In the genomic region with DNA sequence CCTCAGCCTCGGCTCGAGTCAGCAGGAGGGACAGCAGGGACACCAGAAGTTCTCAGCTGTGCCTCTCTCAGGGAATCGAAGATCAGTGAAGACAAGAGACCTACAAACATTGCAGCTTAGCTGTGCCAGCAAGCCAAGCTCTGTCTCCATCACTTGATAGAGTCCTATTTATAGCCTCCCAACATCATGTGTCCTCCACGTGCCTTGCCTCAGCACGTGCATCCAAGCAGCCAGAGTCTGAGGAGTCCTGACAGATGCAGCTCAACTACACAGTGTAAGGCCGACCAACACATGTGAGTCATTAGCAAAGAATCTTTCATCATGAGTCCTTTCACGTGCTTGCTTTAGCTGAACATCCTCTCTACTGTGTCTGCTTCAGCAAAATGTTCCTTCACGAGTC, we compare ENCODE assay signal across 12 mouse cellular contexts. TPM values are rescaled to one million over a fixed set of nuclear protein-coding genes. Genes with fewer than 3 reads are reported as not detected.
A peak's percentile ranks its signal among the peaks of the same experiment; 100 is the strongest.
DNase-seq lines count a peak whose midpoint lies in the region; ATAC-seq lines count a peak whose summit lies in the region.
"Had no signal": no experiment of that assay in that cellular context is flagged by ENCODE, and none has a peak within 500 bp of the region (broad histone marks: within the 10 kb centered on the region; RNA-seq: fewer than 3 reads in every experiment).

No protein-coding gene starts in this region.

- no peak overlapping the region for H3K4me3 ChIP-seq in heart, embryonic 15.5 days
- no peak overlapping the region for H3K4me3 ChIP-seq in hindbrain, embryonic 12.5 days
- no peak overlapping the region for H3K4me3 ChIP-seq in liver, embryonic 12.5 days
- H3K4me3 ChIP-seq: intestine, embryonic 15.5 days; midbrain, embryonic 10.5 days had no signal

- H3K27ac ChIP-seq in heart, embryonic 15.5 days = peak overlapping the region; percentile 90
- no peak overlapping the region for H3K27ac ChIP-seq in hindbrain, embryonic 12.5 days
- H3K27ac ChIP-seq in liver, embryonic 12.5 days = no peak overlapping the region
- H3K27ac ChIP-seq: intestine, embryonic 15.5 days; midbrain, embryonic 10.5 days had no signal

- 0 out of 2 replicates have a peak overlapping the region, but pooled peaks have one; percentile 26 for H3K9ac ChIP-seq in heart, embryonic 15.5 days
- H3K9ac ChIP-seq in hindbrain, embryonic 12.5 days = no peak overlapping the region
- H3K9ac ChIP-seq in liver, embryonic 12.5 days = no peak overlapping the region
- H3K9ac ChIP-seq: intestine, embryonic 15.5 days had no signal

- peaks cover 23% of the 10 kb centered on the region for H3K4me1 ChIP-seq in heart, embryonic 15.5 days (replicated peaks)
- peaks cover 12% of the 10 kb centered on the region for H3K4me1 ChIP-seq in hindbrain, embryonic 12.5 days
- H3K4me1 ChIP-seq in liver, embryonic 12.5 days = peaks cover 38% of the 10 kb centered on the region

- H3K9me3 ChIP-seq in heart, embryonic 15.5 days (replicated peaks) = no peaks in the 10 kb centered on the region
- H3K9me3 ChIP-seq in hindbrain, embryonic 12.5 days (replicated peaks) = no peaks in the 10 kb centered on the region
- H3K9me3 ChIP-seq in liver, embryonic 12.5 days (replicated peaks) = no peaks in the 10 kb centered on the region
- H3K9me3 ChIP-seq: intestine, embryonic 15.5 days; midbrain, embryonic 10.5 days had no signal

- no peaks in the 10 kb centered on the region for H3K27me3 ChIP-seq in heart, embryonic 15.5 days
- H3K27me3 ChIP-seq in hindbrain, embryonic 12.5 days = no peaks in the 10 kb centered on the region
- H3K27me3 ChIP-seq in liver, embryonic 12.5 days (replicated peaks) = no peaks in the 10 kb centered on the region
- H3K27me3 ChIP-seq: intestine, embryonic 15.5 days had no signal

- H3K4me2 ChIP-seq in heart, embryonic 15.5 days = peak overlapping the region; percentile 83
- no peak overlapping the region for H3K4me2 ChIP-seq in hindbrain, embryonic 12.5 days (replicated peaks)
- no peak overlapping the region for H3K4me2 ChIP-seq in liver, embryonic 12.5 days
- H3K4me2 ChIP-seq: intestine, embryonic 15.5 days had no signal

- WGBS in heart, embryonic 15.5 days = 44% methylated on average over 8 of the region's 8 CpGs
- WGBS in hindbrain, embryonic 12.5 days = 79% methylated on average over 8 of the region's 8 CpGs
- WGBS in liver, embryonic 12.5 days (ENCODE audit: insufficient replicate concordance) = 86% methylated on average over 8 of the region's 8 CpGs

- ATAC-seq in heart, embryonic 15.5 days (replicated peaks; ENCODE audit: insufficient number of reproducible peaks, insufficient read depth, low FRiP score, low read depth) = peak; percentile 72
- ATAC-seq in hindbrain, embryonic 12.5 days (ENCODE audit: low FRiP score) = no peak
- no peak for ATAC-seq in liver, embryonic 12.5 days
- ATAC-seq: intestine, embryonic 15.5 days had no signal

- 0 out of 2 replicates have a peak, but pooled peaks cover 12% of the 10 kb centered on the region for H3K36me3 ChIP-seq in heart, embryonic 15.5 days
- peaks cover 21% of the 10 kb centered on the region for H3K36me3 ChIP-seq in hindbrain, embryonic 12.5 days
- peaks cover 47% of the 10 kb centered on the region for H3K36me3 ChIP-seq in liver, embryonic 12.5 days

- peak; percentile 9 to 17 for DNase-seq in cerebellum, postnatal 25 days
- DNase-seq in cerebellum, adult 18-20 months = no peak
- DNase-seq in ovary, adult 18-20 months (ENCODE audit: low spot score) = peak; percentile 33
- no peak for DNase-seq in ovary, postnatal 36 days (ENCODE audit: low spot score)
- peak; percentile 43 for DNase-seq in skeletal muscle tissue, adult 2 months (ENCODE audit: low read depth, low spot score)
- DNase-seq: cerebellum, adult 9-10 months had no signal

RNA-seq across cellular contexts. Expression of a gene that starts 2.6 kb away (rescaled TPM):
- polyA plus RNA-seq in heart, embryonic 15.5 days (2015; fragmentation: Nextera tagmentation; extraction: Ambion mirVana) = 16.6 and 21.2 TPM in 2 replicates
- 25.5 and 30.6 TPM in 2 replicates for polyA plus RNA-seq in hindbrain, embryonic 12.5 days (2016; fragmentation: Nextera tagmentation; extraction: Ambion mirVana)
- polyA plus RNA-seq in liver, embryonic 12.5 days (2016; fragmentation: Nextera tagmentation; extraction: Ambion mirVana) = 10.6 and 11.4 TPM in 2 replicates

RNA-seq across cellular contexts. Expression of a gene that starts 7.6 kb away (rescaled TPM):
- 14.9 and 16.4 TPM in 2 replicates for polyA plus RNA-seq in heart, embryonic 15.5 days (2015; fragmentation: Nextera tagmentation; extraction: Ambion mirVana)
- polyA plus RNA-seq in hindbrain, embryonic 12.5 days (2016; fragmentation: Nextera tagmentation; extraction: Ambion mirVana) = 23.1 and 25.3 TPM in 2 replicates
- polyA plus RNA-seq in liver, embryonic 12.5 days (2016; fragmentation: Nextera tagmentation; extraction: Ambion mirVana) = 18.4 TPM in 2 replicates

RNA-seq across cellular contexts. Expression of a gene that starts 25.7 kb away (rescaled TPM):
- not detected in 2 replicates for polyA plus RNA-seq in heart, embryonic 15.5 days (2015; fragmentation: Nextera tagmentation; extraction: Ambion mirVana)
- not detected in 2 replicates for polyA plus RNA-seq in hindbrain, embryonic 12.5 days (2016; fragmentation: Nextera tagmentation; extraction: Ambion mirVana)
- not detected in 2 replicates for polyA plus RNA-seq in liver, embryonic 12.5 days (2016; fragmentation: Nextera tagmentation; extraction: Ambion mirVana)
- polyA plus RNA-seq: intestine, embryonic 15.5 days; limb, embryonic 11.5 days; midbrain, embryonic 10.5 days had no signal

RNA-seq across cellular contexts. Expression of a gene that starts 44.7 kb away (rescaled TPM):
- polyA plus RNA-seq in heart, embryonic 15.5 days (2015; fragmentation: Nextera tagmentation; extraction: Ambion mirVana) = 0.72 and 2.0 TPM in 2 replicates
- 2.7 and 2.9 TPM in 2 replicates for polyA plus RNA-seq in hindbrain, embryonic 12.5 days (2016; fragmentation: Nextera tagmentation; extraction: Ambion mirVana)
- polyA plus RNA-seq in liver, embryonic 12.5 days (2016; fragmentation: Nextera tagmentation; extraction: Ambion mirVana) = 5.0 and 5.7 TPM in 2 replicates

Comparison
In these comparisons a context has a peak if more than half of its experiments do, and no peak if none do; other contexts are left out.
1. DNase-seq: peak in cerebellum, postnatal 25 days (2 of 2), ovary, adult 18-20 months (single experiment) and skeletal muscle tissue, adult 2 months (single experiment); none in cerebellum, adult 18-20 months (0 of 2) and ovary, postnatal 36 days (single experiment).